Mouse (Mus musculus) hindbrain, embryonic 10.5 days (tissue): ENCODE data around the gene Calcb. TPM values are rescaled to one million over a fixed set of nuclear protein-coding genes. Genes with fewer than 3 reads are reported as not detected.

ENCODE experiments used
- DNase-seq: peaks from one replicate; pipeline ENCODE4 v3.0.0-alpha.2; 2017; ENCODE audit warnings: low spot score
- H3K27ac ChIP-seq: fragments of 300-500 bp; sonication (generic); 2 replicates; pipeline ENCODE4 v1.5.1; 2016; ENCODE audit warnings: mild to moderate bottlenecking, moderate library complexity
- H3K27me3 ChIP-seq: fragments of 300-500 bp; sonication (generic); 2 replicates; pipeline ENCODE4 v1.6.1; 2016; ENCODE audit warnings: mild to moderate bottlenecking; ENCODE audit not compliant: poor library complexity, insufficient read depth, severe bottlenecking
- H3K36me3 ChIP-seq: fragments of 300-500 bp; sonication (generic); 2 replicates; pipeline ENCODE4 v1.6.1; 2016; ENCODE audit warnings: mild to moderate bottlenecking, moderate library complexity
- H3K4me1 ChIP-seq: fragments of 300-500 bp; sonication (generic); replicated peaks from 2 replicates; pipeline ENCODE4 v1.6.1; 2016; ENCODE audit warnings: mild to moderate bottlenecking
- H3K4me3 ChIP-seq: fragments of 300-500 bp; sonication (generic); 2 replicates; pipeline ENCODE4 v1.5.1; 2016; ENCODE audit warnings: mild to moderate bottlenecking, moderate library complexity
- H3K9me3 ChIP-seq: fragments of 300-500 bp; sonication (generic); 2 replicates; pipeline ENCODE4 v1.6.1; 2016; ENCODE audit warnings: mild to moderate bottlenecking, moderate library complexity
- WGBS: fragments of 180-500 bp; shearing (Covaris S2); methylation state at CpG from one replicate; pipeline ENCODE4 v1.1.7; 2016; 5-methylcytosine and 5-hydroxymethylcytosine counted together
- polyA plus RNA-seq: library from polyadenylated mRNA; unstranded; fragments of >200 nt; fragmentation: Nextera tagmentation; extraction: Ambion mirVana; gene quantifications from 2 replicates; pipeline ENCODE4 v1.2.1, GENCODE M21; 2016

The Calcb gene
- polyA plus RNA-seq, 1 experiment from 2014 or later, result not detected

DNA sequence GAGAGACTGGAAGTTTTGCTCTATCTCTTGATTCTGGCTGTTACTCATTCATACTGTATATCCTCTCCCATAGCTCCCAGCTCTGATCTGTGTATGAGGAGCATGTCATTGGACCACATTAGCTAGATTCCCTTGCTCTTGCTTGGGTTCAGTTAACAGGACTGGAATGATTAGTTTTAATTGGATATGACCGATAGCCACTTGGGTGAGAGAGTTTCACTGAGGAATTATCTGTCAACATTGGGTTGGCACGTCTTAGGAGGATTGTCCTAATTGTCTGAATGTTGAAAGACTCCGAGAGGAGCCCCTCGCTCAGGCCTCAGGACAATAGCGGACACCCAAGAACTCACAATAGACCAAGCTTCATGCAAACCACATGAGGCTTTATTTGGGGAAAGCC lies 17.8 kb downstream of the Calcb start:
- no peaks in the 10 kb centered on the region for H3K27me3 ChIP-seq
- DNase-seq, result no peak
- H3K4me3 ChIP-seq, result no peak overlapping the region
- H3K4me1 ChIP-seq, result peaks cover 9% of the 10 kb centered on the region; the same call in 1 of the 2 replicates
- 59% methylated on average over 5 of the region's 5 CpGs for WGBS
- H3K36me3 ChIP-seq, result no peaks in the 10 kb centered on the region
- H3K9me3 ChIP-seq, result no peaks in the 10 kb centered on the region
- no peak overlapping the region for H3K27ac ChIP-seq

DNA sequence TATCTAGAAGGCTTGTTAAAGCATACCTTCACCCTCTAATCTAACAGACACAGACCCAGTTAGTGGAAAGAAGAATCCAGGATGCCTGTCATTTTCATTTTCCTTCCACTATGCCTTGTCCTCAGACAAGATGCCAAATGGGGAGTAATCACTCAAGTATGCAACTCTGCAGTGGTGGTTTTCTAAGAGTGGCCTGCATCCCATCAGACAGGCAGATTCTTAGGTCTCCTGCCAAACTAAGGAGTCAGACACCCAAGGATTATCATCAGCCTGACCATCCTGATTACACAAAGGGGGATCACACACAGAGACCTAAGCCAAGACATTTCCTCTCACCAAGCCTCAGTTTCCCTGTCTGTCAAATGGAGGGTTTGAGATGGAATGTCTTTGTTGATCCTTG lies 19.7 kb downstream of the Calcb start:
- Histone ChIP-seq H3K36me3 (no peaks in the 10 kb centered on the region), H3K9me3 (no peaks in the 10 kb centered on the region), H3K27ac (no peak overlapping the region), H3K4me1 (peaks cover 9% of the 10 kb centered on the region; the same call in 1 of the 2 replicates), H3K27me3 (no peaks in the 10 kb centered on the region), H3K4me3 (no peak overlapping the region)
- DNase-seq, result no peak

DNA sequence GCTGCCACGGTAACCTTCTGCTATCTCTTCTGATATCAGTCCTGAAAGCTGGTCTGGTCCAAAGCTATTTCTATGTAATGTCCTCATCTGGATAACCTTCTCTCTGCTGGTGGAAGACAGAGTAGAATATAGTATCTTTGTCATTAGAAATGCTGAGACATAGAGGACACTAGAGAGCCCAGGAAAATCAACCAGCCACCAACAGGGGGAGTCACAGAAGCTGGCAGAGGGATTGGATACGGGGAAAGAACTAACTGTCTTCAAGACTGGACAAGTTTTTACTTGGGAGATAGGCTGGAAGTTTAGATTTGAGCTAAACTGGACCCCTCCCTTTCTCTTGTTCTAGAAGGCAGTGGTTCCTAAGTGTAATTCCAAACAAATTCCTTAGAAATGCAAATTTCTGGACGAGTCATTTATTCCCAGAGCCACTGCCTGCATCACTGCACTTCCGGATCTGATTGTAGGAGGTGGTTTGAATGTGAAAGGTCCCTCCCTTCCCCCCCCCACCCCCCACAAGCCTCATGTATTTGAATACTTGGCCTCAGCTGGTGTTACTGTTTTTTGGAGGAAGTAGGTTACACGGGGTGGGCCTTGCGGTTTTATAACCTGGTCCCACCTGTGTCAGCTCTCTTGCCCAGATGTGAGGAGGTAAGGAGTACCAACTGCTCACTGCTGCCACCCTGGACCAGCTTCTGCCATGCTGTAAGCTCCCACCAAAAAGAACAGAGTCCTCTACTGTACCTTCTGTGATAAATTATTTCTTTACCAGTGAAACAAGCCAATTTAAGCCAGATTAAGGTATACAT lies 22.1 kb downstream of the Calcb start:
- Histone ChIP-seq H3K27ac (no peak overlapping the region), H3K4me3 (no peak overlapping the region), H3K4me1 (peaks cover 19% of the 10 kb centered on the region), H3K27me3 (peaks cover 14% of the 10 kb centered on the region), H3K9me3 (no peaks in the 10 kb centered on the region), H3K36me3 (no peaks in the 10 kb centered on the region)
- no peak for DNase-seq
- 50% methylated on average over 6 of the region's 6 CpGs for WGBS

DNA sequence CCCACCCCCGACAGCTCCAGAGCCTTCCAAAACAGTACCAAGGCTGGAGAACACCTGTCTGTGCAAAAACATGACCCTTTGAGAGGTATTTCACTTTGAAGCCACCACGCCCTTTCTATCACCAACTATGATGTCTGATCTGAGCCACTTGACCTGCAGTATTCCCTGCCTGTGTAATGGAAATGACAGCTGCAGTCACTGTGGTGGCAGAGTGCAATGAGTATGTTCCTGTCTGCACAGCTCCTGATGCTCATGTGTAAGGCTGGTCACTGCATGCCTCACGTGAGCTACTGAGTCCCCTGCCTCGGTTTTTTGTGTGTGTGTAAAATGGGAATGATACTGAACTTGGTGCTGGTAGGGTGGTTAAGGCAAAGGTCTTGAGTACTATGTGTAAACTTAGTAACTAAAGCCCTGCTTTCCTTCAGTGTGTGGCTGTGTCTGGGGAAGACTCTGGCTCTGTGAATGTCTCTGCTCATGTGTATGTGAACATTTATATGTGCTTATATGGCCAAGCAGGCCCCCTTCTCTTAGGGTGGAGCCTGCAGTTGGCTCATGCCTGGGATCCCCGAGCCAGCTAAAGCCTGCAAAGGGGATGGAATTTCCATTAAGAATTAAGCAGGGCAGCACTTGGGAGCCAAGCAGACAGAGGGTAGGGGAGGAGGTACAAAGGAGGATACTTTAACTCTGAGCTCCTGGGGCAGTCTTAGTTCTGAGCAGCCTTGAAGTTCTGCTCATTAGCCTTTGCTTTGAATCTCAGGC lies 24.8 kb downstream of the Calcb start, which contains the start of gene Insc:
TSS of gene Insc (plus strand) at position 673 of the 759 bp plus-strand sequence.
- DNase-seq, result no peak
- peaks cover 27% of the 10 kb centered on the region for H3K4me1 ChIP-seq
- no peak within 1 kb of the TSS for H3K27ac ChIP-seq
- no peaks in the 10 kb centered on the region for H3K9me3 ChIP-seq
- H3K27me3 ChIP-seq, result peaks cover 31% of the 10 kb centered on the region
- no peaks in the 10 kb centered on the region for H3K36me3 ChIP-seq
- H3K4me3 ChIP-seq, result no peak within 1 kb of the TSS
- WGBS, result 78% methylated on average over 5 of the region's 5 CpGs

DNA sequence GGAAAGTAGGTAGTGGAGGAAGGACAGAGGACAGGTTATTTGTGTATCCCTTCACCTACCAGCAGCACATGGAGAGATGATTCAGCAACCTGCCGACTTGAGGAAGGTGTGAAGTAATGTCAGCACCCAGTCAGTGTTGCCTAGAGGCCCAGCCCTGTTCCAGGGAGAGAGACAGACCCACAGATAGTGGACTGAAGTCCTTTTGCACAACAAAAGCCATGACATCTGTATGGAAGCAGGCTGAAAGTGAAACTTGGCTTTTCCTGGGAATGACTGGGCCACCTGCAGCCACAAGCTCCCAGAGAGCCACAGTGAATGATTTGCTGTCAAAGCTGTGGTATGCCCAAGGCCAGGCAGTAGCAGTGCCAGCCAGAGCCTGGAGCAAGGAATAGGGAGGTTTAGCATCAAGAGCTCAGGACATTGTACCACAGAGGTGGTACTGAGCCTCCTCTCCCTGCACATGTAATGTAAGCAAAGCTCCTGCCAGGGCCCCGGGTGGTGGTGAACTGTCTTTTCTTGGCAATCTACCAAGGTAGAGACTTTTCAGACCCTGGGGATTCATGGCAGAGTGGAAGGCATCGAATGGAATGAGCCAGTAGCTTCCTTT lies 26.3 kb downstream of the Calcb start:
- peaks cover 30% of the 10 kb centered on the region for H3K4me1 ChIP-seq
- H3K27ac ChIP-seq, result no peak overlapping the region
- peaks cover 35% of the 10 kb centered on the region for H3K27me3 ChIP-seq
- DNase-seq, result no peak
- no peaks in the 10 kb centered on the region for H3K9me3 ChIP-seq
- no peak overlapping the region; the same call in 1 of the 2 replicates for H3K4me3 ChIP-seq
- 73% methylated on average over 3 of the region's 3 CpGs for WGBS
- no peaks in the 10 kb centered on the region for H3K36me3 ChIP-seq

DNA sequence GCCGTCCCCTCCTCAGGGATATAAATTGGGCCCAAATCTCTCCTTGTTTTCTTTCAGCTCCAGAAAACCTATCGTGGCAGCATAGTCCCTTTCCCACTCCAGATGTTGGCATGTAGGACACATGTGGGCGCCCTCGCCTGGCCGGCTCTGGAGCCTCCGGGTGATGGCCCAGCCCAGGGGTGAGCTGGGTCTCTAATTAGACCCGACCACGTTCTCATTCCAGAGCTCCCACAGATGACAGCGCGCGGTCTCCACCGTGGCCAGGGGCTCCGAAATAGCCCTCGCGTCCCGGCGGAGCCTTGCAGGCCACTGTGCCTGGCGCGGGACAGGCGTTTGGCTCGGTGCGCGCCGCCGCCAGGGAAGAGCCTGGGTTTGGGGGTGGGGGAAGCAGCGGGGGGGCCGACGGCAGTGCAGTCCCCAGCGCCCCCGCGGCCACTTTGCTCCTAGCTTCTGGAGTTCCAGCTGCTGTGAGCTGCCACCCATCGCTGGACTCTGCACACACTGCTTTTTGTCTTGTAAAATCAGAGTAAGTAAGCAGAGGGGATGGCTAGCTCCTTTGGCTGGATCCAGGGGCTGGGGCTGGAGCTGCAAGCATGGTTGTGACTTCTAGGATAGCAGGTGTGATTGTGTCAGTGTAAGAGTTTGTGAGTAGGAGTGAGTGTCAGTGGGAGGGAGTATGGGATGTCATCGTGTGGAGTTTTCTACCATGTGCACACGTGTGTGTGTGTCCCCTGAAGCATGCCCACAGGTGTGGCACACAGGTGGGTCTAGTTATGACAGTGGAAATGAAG lies 27.2 kb downstream of the Calcb start:
- no peaks in the 10 kb centered on the region for H3K9me3 ChIP-seq
- no peaks in the 10 kb centered on the region for H3K36me3 ChIP-seq
- H3K27ac ChIP-seq, result peak overlapping the region; percentile 79
- peaks cover 35% of the 10 kb centered on the region for H3K27me3 ChIP-seq
- peak; percentile 40 for DNase-seq
- peak overlapping the region; percentile 56 for H3K4me3 ChIP-seq
- whole genome bisulfite sequencing, result 5% methylated on average over 34 of the region's 34 CpGs
- peaks cover 28% of the 10 kb centered on the region for H3K4me1 ChIP-seq

DNA sequence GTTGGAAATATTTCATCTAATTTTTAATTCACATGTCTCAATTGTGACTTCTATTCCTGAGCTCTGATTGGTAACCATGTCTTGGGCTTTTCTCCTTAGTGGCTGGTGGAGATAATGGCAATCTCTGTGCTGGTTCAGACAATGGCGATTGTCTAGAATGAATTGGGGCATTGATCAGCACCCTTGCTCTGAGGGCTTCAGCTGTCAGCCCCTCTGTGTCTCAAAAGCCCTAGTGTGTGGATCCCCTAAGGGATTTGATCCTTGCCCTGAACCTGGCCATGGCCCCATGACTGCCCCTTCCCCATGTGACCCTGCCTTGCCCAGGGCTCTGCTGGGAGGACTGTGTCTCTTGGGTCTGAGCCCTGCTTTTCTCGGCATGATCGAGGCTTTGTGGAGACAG lies 29.2 kb downstream of the Calcb start:
- no peaks in the 10 kb centered on the region for H3K36me3 ChIP-seq
- WGBS, result 52% methylated on average over 3 of the region's 3 CpGs
- peak; percentile 34 for DNase-seq
- peaks cover 29% of the 10 kb centered on the region for H3K4me1 ChIP-seq
- H3K4me3 ChIP-seq, result no peak overlapping the region
- H3K9me3 ChIP-seq, result no peaks in the 10 kb centered on the region
- peaks cover 35% of the 10 kb centered on the region for H3K27me3 ChIP-seq
- peak overlapping the region; percentile 36; the same call in 1 of the 2 replicates for H3K27ac ChIP-seq

DNA sequence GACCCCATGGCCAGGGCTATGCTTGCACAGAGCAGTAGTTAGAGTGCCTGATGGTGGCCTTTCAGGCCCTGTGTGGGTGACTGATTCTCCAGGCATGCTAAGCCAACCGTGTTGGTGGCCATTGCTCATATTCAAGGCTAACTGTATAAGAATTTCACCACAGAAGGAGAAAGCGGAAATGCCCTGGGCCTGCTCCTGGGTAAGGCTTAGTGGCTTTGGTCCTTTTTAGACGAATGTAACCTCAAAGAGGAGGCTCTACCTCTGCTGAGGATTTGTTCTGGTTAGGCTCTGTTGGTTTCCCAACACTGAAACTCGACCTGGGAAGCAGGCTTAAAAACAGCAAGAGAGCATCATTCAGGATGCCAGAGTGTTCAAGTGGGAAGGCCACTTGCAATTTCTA lies 29.8 kb downstream of the Calcb start:
- DNase-seq, result no peak
- no peaks in the 10 kb centered on the region for H3K36me3 ChIP-seq
- H3K4me1 ChIP-seq, result peaks cover 33% of the 10 kb centered on the region
- 0 out of 2 replicates have a peak overlapping the region, but pooled peaks have one; percentile 36 for H3K27ac ChIP-seq
- WGBS, result 65% methylated on average over 4 of the region's 4 CpGs
- peaks cover 35% of the 10 kb centered on the region for H3K27me3 ChIP-seq
- no peak overlapping the region for H3K4me3 ChIP-seq
- H3K9me3 ChIP-seq, result no peaks in the 10 kb centered on the region

DNA sequence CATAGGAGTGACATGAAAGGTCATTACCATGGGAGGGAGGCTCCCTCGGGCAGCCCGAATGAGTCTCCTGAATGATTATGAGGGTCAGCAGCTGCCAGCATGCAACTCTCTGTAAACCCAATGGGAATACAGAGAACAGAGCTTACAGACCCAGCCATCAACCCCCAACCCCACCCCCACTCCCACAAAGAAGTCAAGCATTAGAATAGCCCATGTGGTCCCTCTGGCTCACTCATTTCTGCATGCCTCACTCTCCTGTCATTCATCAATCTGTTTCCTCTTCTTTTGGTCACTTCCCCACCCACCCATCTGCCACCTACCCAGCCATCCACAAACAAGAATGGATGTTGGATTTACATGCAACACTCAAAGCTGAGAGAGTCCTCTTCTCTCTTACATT lies 35.0 kb downstream of the Calcb start:
- peak overlapping the region; percentile 74 for H3K27ac ChIP-seq
- WGBS, result 59% methylated on average over 2 of the region's 2 CpGs
- no peaks in the 10 kb centered on the region for H3K9me3 ChIP-seq
- H3K36me3 ChIP-seq, result no peaks in the 10 kb centered on the region
- peak; percentile 44 for DNase-seq
- H3K27me3 ChIP-seq, result 0 out of 2 replicates have a peak, but pooled peaks cover 4% of the 10 kb centered on the region
- peaks cover 29% of the 10 kb centered on the region for H3K4me1 ChIP-seq
- no peak overlapping the region for H3K4me3 ChIP-seq

DNA sequence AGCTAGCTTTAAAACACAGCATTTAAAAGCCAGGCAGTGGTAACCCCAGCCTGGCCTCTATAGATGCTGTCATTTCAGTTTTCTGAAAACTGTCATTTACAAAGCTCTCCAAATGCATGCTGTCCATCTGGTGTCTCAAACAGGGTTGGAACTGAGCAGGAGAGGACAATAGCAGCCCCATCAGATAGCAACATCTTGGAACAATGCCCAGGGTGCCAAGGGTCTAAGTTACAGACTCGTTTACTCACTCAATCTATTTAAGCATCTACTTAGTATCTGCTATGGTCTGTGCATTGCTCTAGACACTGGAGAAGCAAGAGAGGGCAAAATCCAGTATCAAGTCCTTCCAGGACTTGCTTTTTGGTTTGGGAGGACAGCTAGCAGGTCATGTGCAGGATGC lies 35.8 kb downstream of the Calcb start:
- 0 out of 2 replicates have a peak, but pooled peaks cover 1% of the 10 kb centered on the region for H3K27me3 ChIP-seq
- H3K9me3 ChIP-seq, result no peaks in the 10 kb centered on the region
- 0 out of 2 replicates have a peak overlapping the region, but pooled peaks have one; percentile 9 for H3K4me3 ChIP-seq
- H3K27ac ChIP-seq, result peak overlapping the region; percentile 74
- 57% methylated on average over 1 of the region's 1 CpGs for whole genome bisulfite sequencing
- peaks cover 29% of the 10 kb centered on the region for H3K4me1 ChIP-seq
- H3K36me3 ChIP-seq, result no peaks in the 10 kb centered on the region
- DNase-seq, result no peak

DNA sequence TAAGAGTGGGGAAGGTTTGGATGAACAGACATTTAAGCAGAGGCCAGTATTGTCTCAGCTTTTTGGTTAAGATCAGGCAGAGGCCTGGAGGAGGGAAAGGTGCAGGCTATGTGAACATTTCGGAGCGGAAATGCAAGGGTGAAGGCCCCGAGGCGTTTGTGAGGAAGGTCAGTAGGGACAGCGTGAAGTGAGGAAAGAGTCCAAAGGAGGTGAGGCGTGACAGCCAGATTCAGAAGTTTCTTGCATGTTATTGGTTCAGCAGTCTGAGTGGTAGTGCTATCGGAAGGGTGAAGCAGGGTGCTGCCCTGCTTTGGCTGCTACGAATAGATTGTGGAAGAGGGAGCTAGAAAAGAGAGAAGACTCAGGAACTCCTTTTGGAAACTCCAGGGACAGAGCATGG lies 36.2 kb downstream of the Calcb start:
- no peaks in the 10 kb centered on the region for H3K27me3 ChIP-seq
- 0 out of 2 replicates have a peak overlapping the region, but pooled peaks have one; percentile 9 for H3K4me3 ChIP-seq
- WGBS, result 80% methylated on average over 8 of the region's 8 CpGs
- no peak for DNase-seq
- H3K27ac ChIP-seq, result peak overlapping the region; percentile 74
- no peaks in the 10 kb centered on the region for H3K9me3 ChIP-seq
- peaks cover 29% of the 10 kb centered on the region for H3K4me1 ChIP-seq
- no peaks in the 10 kb centered on the region for H3K36me3 ChIP-seq

DNA sequence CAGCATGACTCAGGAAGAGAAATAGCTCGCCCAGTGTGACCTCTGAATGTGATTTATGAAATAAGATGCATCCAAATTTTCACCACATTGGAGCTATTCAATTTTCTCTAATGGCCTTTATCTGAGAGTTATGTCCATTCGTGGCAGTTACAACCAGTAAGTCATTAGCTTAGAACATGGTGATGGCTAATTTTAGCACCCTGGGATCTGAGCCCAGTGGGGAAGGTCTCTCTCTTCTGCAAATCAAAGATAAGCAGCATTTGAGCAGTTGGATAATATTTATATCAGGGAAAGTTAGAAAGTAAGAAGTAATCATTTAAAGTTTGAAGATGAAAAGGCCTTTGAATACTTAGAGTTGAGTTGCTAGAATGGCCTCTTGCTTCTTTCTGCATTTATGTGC lies 44.2 kb downstream of the Calcb start:
- no peak overlapping the region for H3K4me3 ChIP-seq
- H3K36me3 ChIP-seq, result no peaks in the 10 kb centered on the region
- H3K27ac ChIP-seq, result no peak overlapping the region
- DNase-seq, result no peak
- H3K4me1 ChIP-seq, result no peaks in the 10 kb centered on the region
- H3K27me3 ChIP-seq, result no peaks in the 10 kb centered on the region
- 75% methylated on average over 2 of the region's 2 CpGs for WGBS
- no peaks in the 10 kb centered on the region for H3K9me3 ChIP-seq
